ENCODE assay signal across 8 mouse cellular contexts in the genomic region with DNA sequence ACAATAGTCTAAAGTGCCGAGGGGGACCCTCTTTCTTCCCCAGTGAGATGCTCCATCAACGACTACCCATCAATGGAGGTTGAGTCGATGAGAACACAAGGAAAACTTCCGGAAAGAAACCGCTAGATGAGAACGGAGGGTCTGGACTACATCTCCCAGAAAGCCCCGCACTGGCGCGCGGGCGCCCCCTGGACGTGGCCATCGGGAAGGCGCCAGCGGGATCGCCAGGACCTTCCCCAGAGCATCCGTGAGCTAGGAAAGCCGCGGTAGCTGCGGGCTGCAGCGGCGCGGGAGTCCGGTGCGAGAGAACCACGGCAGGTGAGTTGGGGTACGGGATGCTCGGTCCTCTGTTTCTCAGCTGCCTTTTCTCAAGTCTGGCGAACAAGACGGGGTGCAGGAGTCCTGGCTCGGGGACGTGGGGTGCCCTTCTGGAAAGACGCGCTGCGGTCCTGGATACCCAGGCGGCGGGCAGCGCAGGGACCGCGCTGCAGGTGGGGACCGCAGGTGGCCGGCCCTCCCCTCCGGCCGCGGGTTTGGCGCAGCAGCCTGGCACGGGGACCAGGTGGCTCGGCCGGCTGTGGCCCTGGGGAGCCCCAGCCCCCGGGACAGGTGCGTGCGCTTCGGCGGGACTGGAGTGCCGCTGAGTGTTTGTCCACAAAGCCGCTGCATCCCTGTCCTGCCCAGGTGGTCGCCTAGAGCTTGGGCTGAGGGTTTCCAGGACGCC. TPM values are rescaled to one million over a fixed set of nuclear protein-coding genes. Genes with fewer than 3 reads are reported as not detected.
A peak's percentile ranks its signal among the peaks of the same experiment; 100 is the strongest.
DNase-seq lines count a peak whose midpoint lies in the region; ATAC-seq lines count a peak whose summit lies in the region.

Gene Specc1 (plus strand): TSS at position 192 of the 724 bp plus-strand sequence.

- H3K4me2 ChIP-seq in embryonic facial prominence, embryonic 12.5 days (replicated peaks) = peak within 1 kb of the TSS; percentile 99
- H3K4me2 ChIP-seq in midbrain, embryonic 12.5 days (replicated peaks) = peak within 1 kb of the TSS; percentile 100

- H3K4me3 ChIP-seq in embryonic facial prominence, embryonic 12.5 days = peak within 1 kb of the TSS; percentile 63
- H3K4me3 ChIP-seq in limb, embryonic 10.5 days = peak within 1 kb of the TSS; percentile 71
- peak within 1 kb of the TSS; percentile 72 for H3K4me3 ChIP-seq in midbrain, embryonic 12.5 days

- no peaks in the 10 kb centered on the region for H3K36me3 ChIP-seq in embryonic facial prominence, embryonic 12.5 days
- H3K36me3 ChIP-seq in limb, embryonic 10.5 days = no peaks in the 10 kb centered on the region
- H3K36me3 ChIP-seq in midbrain, embryonic 12.5 days = no peaks in the 10 kb centered on the region

- H3K9ac ChIP-seq in embryonic facial prominence, embryonic 12.5 days = peak within 1 kb of the TSS; percentile 52
- H3K9ac ChIP-seq in midbrain, embryonic 12.5 days (replicated peaks) = peak within 1 kb of the TSS; percentile 63

- peak; percentile 71 for DNase-seq in 3134 (ENCODE audit: extremely low read depth, insufficient read length, low spot score)
- peak; percentile 89 to 94 for DNase-seq in adrenal gland, postnatal 36 days
- DNase-seq in heart, adult 18-20 months = peak; percentile 89 to 95
- peak; percentile 94 for DNase-seq in kidney, adult 18-20 months
- DNase-seq in limb, embryonic 10.5 days (ENCODE audit: low spot score) = peak; percentile 96
- peak; percentile 47 for DNase-seq in skeletal muscle tissue, adult 2 months (ENCODE audit: low read depth, low spot score)

- WGBS in embryonic facial prominence, embryonic 12.5 days = under 1% methylated on average over 58 of the region's 58 CpGs
- WGBS in limb, embryonic 10.5 days = 1% methylated on average over 58 of the region's 58 CpGs
- WGBS in midbrain, embryonic 12.5 days = under 1% methylated on average over 52 of the region's 58 CpGs

- H3K4me1 ChIP-seq in embryonic facial prominence, embryonic 12.5 days = 0 out of 2 replicates have a peak, but pooled peaks cover 2% of the 10 kb centered on the region
- H3K4me1 ChIP-seq in limb, embryonic 10.5 days = peaks cover 10% of the 10 kb centered on the region
- no peaks in the 10 kb centered on the region; the same call in 1 of the 2 replicates for H3K4me1 ChIP-seq in midbrain, embryonic 12.5 days

- ATAC-seq in embryonic facial prominence, embryonic 12.5 days (ENCODE audit: insufficient number of reproducible peaks, insufficient read depth, low FRiP score, low TSS enrichment) = peak; percentile 80; the same call in 1 of the 2 replicates
- ATAC-seq in midbrain, embryonic 12.5 days (ENCODE audit: low FRiP score, low read depth) = peak; percentile 94

- no peaks in the 10 kb centered on the region for H3K9me3 ChIP-seq in embryonic facial prominence, embryonic 12.5 days
- H3K9me3 ChIP-seq in limb, embryonic 10.5 days (replicated peaks) = no peaks in the 10 kb centered on the region
- no peaks in the 10 kb centered on the region for H3K9me3 ChIP-seq in midbrain, embryonic 12.5 days

- peaks cover 18% of the 10 kb centered on the region for H3K27me3 ChIP-seq in embryonic facial prominence, embryonic 12.5 days
- peaks cover 29% of the 10 kb centered on the region for H3K27me3 ChIP-seq in limb, embryonic 10.5 days (ENCODE audit: low read depth, poor library complexity, severe bottlenecking)
- H3K27me3 ChIP-seq in midbrain, embryonic 12.5 days = peaks cover 24% of the 10 kb centered on the region

- no peak within 1 kb of the TSS for H3K27ac ChIP-seq in embryonic facial prominence, embryonic 12.5 days
- peak within 1 kb of the TSS; percentile 58; the same call in 1 of the 2 replicates for H3K27ac ChIP-seq in limb, embryonic 10.5 days
- no peak within 1 kb of the TSS for H3K27ac ChIP-seq in midbrain, embryonic 12.5 days (replicated peaks)

RNA-seq across cellular contexts. Expression of gene Specc1, which starts in this region (rescaled TPM):
- total RNA-seq in adrenal gland, postnatal 36 days (2021) = 1 to 10 TPM; 5.7 to 9.9 TPM
- 15.8 and 16.8 TPM in 2 replicates for polyA plus RNA-seq in embryonic facial prominence, embryonic 12.5 days (2016; fragmentation: Nextera tagmentation; extraction: Ambion mirVana)
- 1 to 10 TPM; 4.7 to 6.1 TPM for total RNA-seq in heart, adult 18-20 months (2021)
- 11.7 and 16.5 TPM in 2 replicates for polyA plus RNA-seq in limb, embryonic 10.5 days (2016; fragmentation: Nextera tagmentation; extraction: Ambion mirVana)
- polyA plus RNA-seq in midbrain, embryonic 12.5 days (2016; fragmentation: Nextera tagmentation; extraction: Ambion mirVana) = 14.7 and 16.6 TPM in 2 replicates
